Mouse (Mus musculus) spleen, adult 2 months (tissue): ENCODE data around the gene Cdh3. TPM values are rescaled to one million over a fixed set of nuclear protein-coding genes. Genes with fewer than 3 reads are reported as not detected.
"Not testable (repeated sequence)": the region's sequence is repeated elsewhere in the genome, so short reads cannot be mapped to it uniquely, and the experiment has no call there.

Experiments used
- DNase-seq, 2 experiments: peaks; one replicate each; pipeline versions ENCODE4 v3.0.0 to v3.0.0-alpha.2; 2012 to 2021; ENCODE audit warnings: low spot score in 2 of 2, low read depth in 1 of 2
- H3K27ac ChIP-seq: fragments of 200-500 bp; 2 replicates; pipeline ENCODE4 v1.5.1; 2012; ENCODE audit warnings: low read length, inconsistent platforms; ENCODE audit not compliant: insufficient read depth
- H3K27me3 ChIP-seq: fragments of 200-500 bp; 2 replicates; pipeline ENCODE4 v1.6.1; 2012; ENCODE audit warnings: mild to moderate bottlenecking, moderate library complexity, low read length, inconsistent platforms; ENCODE audit not compliant: control insufficient read depth, insufficient read depth
- H3K36me3 ChIP-seq: fragments of 200-500 bp; 2 replicates; pipeline ENCODE4 v1.6.1; 2012; ENCODE audit warnings: mild to moderate bottlenecking, low read length, inconsistent platforms; ENCODE audit not compliant: control insufficient read depth, insufficient read depth
- H3K4me1 ChIP-seq: fragments of 200-500 bp; 2 replicates; pipeline ENCODE4 v1.6.1; 2011; ENCODE audit warnings: inconsistent platforms; ENCODE audit not compliant: control insufficient read depth, insufficient read depth, insufficient read length
- H3K4me3 ChIP-seq: fragments of 200-500 bp; 2 replicates; pipeline ENCODE4 v1.5.1; 2011; ENCODE audit warnings: mild to moderate bottlenecking, inconsistent platforms; ENCODE audit not compliant: insufficient read depth, insufficient read length; ENCODE audit errors: extremely low read depth
- CTCF ChIP-seq: fragments of 200-500 bp; IDR thresholded peaks from 2 replicates; pipeline ENCODE4 v1.5.1; 2011; ENCODE audit warnings: mild to moderate bottlenecking, inconsistent platforms; ENCODE audit not compliant: insufficient read depth, insufficient read length, insufficient replicate concordance; ENCODE audit errors: extremely low read depth
- POLR2A ChIP-seq: fragments of 200-500 bp; IDR thresholded peaks from 2 replicates; pipeline ENCODE4 v1.6.1; 2011; ENCODE audit warnings: low read depth, low read length, inconsistent platforms
- WGBS: fragments of 180-500 bp; shearing (Covaris S2); methylation state at CpG from one replicate; pipeline ENCODE4 v1.1.7; 2018; 5-methylcytosine and 5-hydroxymethylcytosine counted together
- polyA plus RNA-seq: library from polyadenylated mRNA; depleted of rRNA; stranded (reverse); fragments of >200 nt; gene quantifications from 2 replicates; pipeline ENCODE4 v1.2.3, GENCODE M21; 2012

Gene Cdh3
- polyA plus RNA-seq, 1 experiment: 1.9 TPM

- H3K4me3 ChIP-seq: no peak overlapping the region
- H3K27me3 ChIP-seq: no peaks in the 10 kb centered on the region
- DNase-seq: no peak
- TF ChIP-seq POLR2A: no peak
- TF ChIP-seq CTCF: no peak
- WGBS: 88% methylated on average over 4 of the region's 4 CpGs
- no peaks in the 10 kb centered on the region for H3K36me3 ChIP-seq
- no peak overlapping the region for H3K27ac ChIP-seq
- H3K4me1 ChIP-seq: no peaks in the 10 kb centered on the region
Measured at GRCm38 (mm10) chr8:106570386-106570785, 59.7 kb downstream of the Cdh3 start.

GRCm38 (mm10) chr8:106571551-106572172 lies 61.0 kb downstream of the Cdh3 start:
- WGBS: 88% methylated on average over 5 of the region's 5 CpGs
- no peak overlapping the region for H3K4me3 ChIP-seq
- TF ChIP-seq CTCF: no peak
- no peak for TF ChIP-seq POLR2A

GRCm38 (mm10) chr8:106572175-106572574 lies 61.5 kb downstream of the Cdh3 start:
- H3K27me3 ChIP-seq, H3K36me3 ChIP-seq, H3K27ac ChIP-seq, H3K4me3 ChIP-seq, DNase-seq, H3K4me1 ChIP-seq: not testable (repeated sequence)
- 76% methylated on average over 1 of the region's 1 CpGs for WGBS

More at GRCm38 (mm10) chr8:106571551-106572172, 61.0 kb downstream of the Cdh3 start:
- Histone ChIP-seq H3K27me3 (no peaks in the 10 kb centered on the region), H3K27ac (no peak overlapping the region), H3K36me3 (no peaks in the 10 kb centered on the region), H3K4me1 (no peaks in the 10 kb centered on the region)
- no peak for DNase-seq

- WGBS: 84% methylated on average over 20 of the region's 20 CpGs
- H3K4me1 ChIP-seq, H3K27ac ChIP-seq, H3K36me3 ChIP-seq, H3K4me3 ChIP-seq, DNase-seq, H3K27me3 ChIP-seq: not testable (repeated sequence)
Measured at GRCm38 (mm10) chr8:106573168-106573567, 62.5 kb downstream of the Cdh3 start, which contains the start of gene Gm10073. TSS of gene Gm10073 (minus strand) at chr8:106573461.

- TF ChIP-seq CTCF: no peak
- TF ChIP-seq POLR2A: no peak
- Histone ChIP-seq H3K27ac (no peak overlapping the region), H3K36me3 (no peaks in the 10 kb centered on the region), H3K27me3 (no peaks in the 10 kb centered on the region), H3K4me1 (no peaks in the 10 kb centered on the region; the same call in 1 of the 2 replicates), H3K4me3 (no peak overlapping the region)
- DNase-seq: no peak
- 11% methylated on average over 4 of the region's 4 CpGs for WGBS
Measured at GRCm38 (mm10) chr8:106574283-106574682, 63.6 kb downstream of the Cdh3 start.

GRCm38 (mm10) chr8:106576849-106577555 lies 66.3 kb downstream of the Cdh3 start:
- H3K36me3 ChIP-seq: no peaks in the 10 kb centered on the region
- WGBS: 30% methylated on average over 6 of the region's 6 CpGs
- H3K4me3 ChIP-seq: no peak overlapping the region
- H3K27ac ChIP-seq: no peak overlapping the region
- no peaks in the 10 kb centered on the region for H3K27me3 ChIP-seq
- TF ChIP-seq CTCF (no peak), POLR2A (no peak)
- DNase-seq: no peak
- H3K4me1 ChIP-seq: no peaks in the 10 kb centered on the region; the same call in 1 of the 2 replicates

GRCm38 (mm10) chr8:106579510-106579909 lies 68.8 kb downstream of the Cdh3 start:
- Histone ChIP-seq H3K27ac (no peak overlapping the region), H3K4me1 (no peaks in the 10 kb centered on the region; the same call in 1 of the 2 replicates), H3K4me3 (no peak overlapping the region), H3K36me3 (no peaks in the 10 kb centered on the region), H3K27me3 (no peaks in the 10 kb centered on the region)
- TF ChIP-seq POLR2A (no peak), CTCF (no peak)
- 81% methylated on average over 2 of the region's 2 CpGs for WGBS
- no peak for DNase-seq
